Mouse (Mus musculus) myocyte (in vitro differentiated cells): ENCODE measurements around the gene Smarcc1. TPM values are rescaled to one million over a fixed set of nuclear protein-coding genes. Genes with fewer than 3 reads are reported as not detected.
A peak's percentile ranks its signal among the peaks of the same experiment; 100 is the strongest.
"Not testable (repeated sequence)": the region's sequence is repeated elsewhere in the genome, so short reads cannot be mapped to it uniquely, and the experiment has no call there.

Experiments
- H3K27me3 ChIP-seq: one replicate; pipeline ENCODE4 v1.6.1; 2011; ENCODE audit not compliant: control insufficient read depth, insufficient read depth, insufficient read length
- H3K36me3 ChIP-seq: one replicate; pipeline ENCODE4 v1.6.1; 2011; ENCODE audit not compliant: control insufficient read depth, insufficient read depth
- H3K4me2 ChIP-seq: one replicate; pipeline ENCODE4 v1.6.1; 2011; ENCODE audit warnings: low read depth, control low read depth
- H3K4me3 ChIP-seq: one replicate; pipeline ENCODE4 v1.5.1; 2011; ENCODE audit warnings: mild to moderate bottlenecking, control low read depth, moderate library complexity
- H3K79me2 ChIP-seq: one replicate; pipeline ENCODE4 v1.6.1; 2011; ENCODE audit not compliant: control insufficient read depth, insufficient read depth
- H3ac ChIP-seq: one replicate; pipeline ENCODE4 v1.6.1; 2011; ENCODE audit not compliant: control insufficient read depth, insufficient read length
- CEBPB ChIP-seq: IDR thresholded peaks from 2 replicates; pipeline ENCODE4 v1.6.1; 2011; ENCODE audit warnings: mild to moderate bottlenecking, moderate library complexity; ENCODE audit not compliant: poor library complexity, insufficient read depth, severe bottlenecking
- E2F4 ChIP-seq: IDR thresholded peaks from one replicate; pipeline ENCODE4 v1.6.1; 2011; ENCODE audit warnings: mild to moderate bottlenecking, control low read depth, moderate library complexity; ENCODE audit not compliant: insufficient read depth
- MAX ChIP-seq: IDR thresholded peaks from one replicate; pipeline ENCODE4 v1.6.1; 2011; ENCODE audit warnings: low read depth, mild to moderate bottlenecking, control low read depth
- MYOD1 ChIP-seq, 3 experiments: IDR thresholded peaks; one replicate each; pipeline ENCODE4 v1.6.1; 2011; ENCODE audit warnings: control low read depth in 2 of 3, low read depth in 2 of 3, mild to moderate bottlenecking in 2 of 3, moderate library complexity in 1 of 3; ENCODE audit not compliant: insufficient read length in 2 of 3, control insufficient read depth in 1 of 3
- MYOG ChIP-seq, 3 experiments: IDR thresholded peaks; one replicate each; pipeline ENCODE4 v1.6.1; 2011; ENCODE audit warnings: control low read depth in 2 of 3, low read depth in 2 of 3, mild to moderate bottlenecking in 2 of 3; ENCODE audit not compliant: insufficient read length in 2 of 3, control insufficient read depth in 1 of 3, insufficient read depth in 1 of 3
- POLR2A ChIP-seq: IDR thresholded peaks from one replicate; pipeline ENCODE4 v1.6.1; 2011; ENCODE audit warnings: low read depth, mild to moderate bottlenecking, control low read depth, moderate library complexity; ENCODE audit not compliant: insufficient read length
- POLR2AphosphoS2 ChIP-seq: IDR thresholded peaks from one replicate; pipeline ENCODE4 v1.6.1; 2011; ENCODE audit warnings: low read depth, control low read depth; ENCODE audit not compliant: insufficient read length
- REST ChIP-seq: IDR thresholded peaks from one replicate; pipeline ENCODE4 v1.6.1; 2011; ENCODE audit warnings: mild to moderate bottlenecking, control low read depth, moderate library complexity; ENCODE audit not compliant: insufficient read depth, insufficient read length
- SRF ChIP-seq: IDR thresholded peaks from one replicate; pipeline ENCODE4 v1.6.1; 2011; ENCODE audit warnings: low read depth; ENCODE audit not compliant: control insufficient read depth, insufficient read length
- TCF12 ChIP-seq: IDR thresholded peaks from one replicate; pipeline ENCODE4 v1.6.1; 2011; ENCODE audit warnings: mild to moderate bottlenecking, control low read depth; ENCODE audit not compliant: poor library complexity, insufficient read depth, severe bottlenecking
- TCF3 ChIP-seq: IDR thresholded peaks from one replicate; pipeline ENCODE4 v1.6.1; 2011; ENCODE audit warnings: low read depth, control low read depth; ENCODE audit not compliant: insufficient read length
- USF1 ChIP-seq: IDR thresholded peaks from one replicate; pipeline ENCODE4 v1.6.1; 2011; ENCODE audit warnings: low read depth, mild to moderate bottlenecking, control low read depth, moderate library complexity
- polyA plus RNA-seq: library from polyadenylated mRNA; unstranded; fragments of >200 nt; fragmentation: generic; extraction: Trizol; gene quantifications from one replicate; pipeline ENCODE4 v1.2.1, GENCODE M21; 2012; ENCODE audit warnings: missing spikeins

The Smarcc1 gene
- polyA plus RNA-seq, 1 experiment = 29.5 TPM

DNA sequence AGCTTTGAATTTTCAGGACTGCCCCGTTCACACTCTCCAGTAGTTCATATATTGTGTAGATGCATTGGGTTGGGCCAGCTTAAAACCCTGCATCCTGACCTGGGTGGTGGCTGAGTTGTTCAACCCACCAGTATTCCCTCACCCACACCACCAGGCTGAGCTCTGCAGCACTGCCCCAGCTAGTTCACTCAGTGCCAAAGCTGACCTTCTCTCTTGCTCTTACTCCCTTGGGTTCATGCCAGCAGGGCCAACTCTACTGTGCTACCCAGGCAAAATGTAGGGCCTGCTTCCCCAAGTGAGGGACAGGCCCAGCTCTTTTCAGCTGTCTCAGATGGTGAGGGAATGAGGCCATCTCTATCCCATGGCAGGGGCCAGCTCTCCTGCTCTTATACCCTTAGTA, 41.5 kb downstream of the Smarcc1 start:
- H3K4me3 ChIP-seq = no peak overlapping the region
- H3K27me3 ChIP-seq = no peaks in the 10 kb centered on the region
- H3K79me2 ChIP-seq = peaks cover 31% of the 10 kb centered on the region
- H3ac ChIP-seq = no peak overlapping the region
- H3K4me2 ChIP-seq = no peak overlapping the region
- no peak for TF ChIP-seq MAX
- TF ChIP-seq TCF3 = no peak
- TF ChIP-seq SRF = no peak
- no peak for TF ChIP-seq MYOG (IDR thresholded peaks at IDR 0.05; ENCODE audit: control insufficient read depth in 1 of 3, insufficient read depth in 1 of 3, insufficient read length in 2 of 3, low read depth in 2 of 3)
- no peak for TF ChIP-seq POLR2A
- peaks cover 28% of the 10 kb centered on the region for H3K36me3 ChIP-seq

DNA sequence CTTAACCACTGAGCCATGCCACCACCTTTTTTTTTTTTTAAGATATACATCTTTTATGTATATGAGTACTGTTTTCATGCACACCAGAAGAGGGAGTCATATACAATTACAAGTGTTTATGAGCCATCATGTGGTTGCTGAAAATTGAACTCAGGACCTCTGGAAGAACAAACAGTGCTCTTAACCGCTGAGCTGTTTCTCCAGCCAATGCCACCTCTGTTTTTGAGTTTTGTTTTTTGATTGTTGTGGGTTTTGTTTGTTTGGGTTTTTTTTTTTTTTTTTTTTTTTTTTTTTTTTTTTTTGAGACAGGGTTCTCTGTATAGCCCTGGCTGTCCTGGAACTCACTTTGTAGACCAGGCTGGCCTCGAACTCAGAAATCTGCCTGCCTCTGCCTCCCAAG, 43.0 kb downstream of the Smarcc1 start:
- Histone ChIP-seq H3K36me3 (peaks cover 20% of the 10 kb centered on the region), H3K79me2 (peaks cover 31% of the 10 kb centered on the region)
- not testable (repeated sequence) for H3ac ChIP-seq, H3K4me3 ChIP-seq, H3K27me3 ChIP-seq, H3K4me2 ChIP-seq

DNA sequence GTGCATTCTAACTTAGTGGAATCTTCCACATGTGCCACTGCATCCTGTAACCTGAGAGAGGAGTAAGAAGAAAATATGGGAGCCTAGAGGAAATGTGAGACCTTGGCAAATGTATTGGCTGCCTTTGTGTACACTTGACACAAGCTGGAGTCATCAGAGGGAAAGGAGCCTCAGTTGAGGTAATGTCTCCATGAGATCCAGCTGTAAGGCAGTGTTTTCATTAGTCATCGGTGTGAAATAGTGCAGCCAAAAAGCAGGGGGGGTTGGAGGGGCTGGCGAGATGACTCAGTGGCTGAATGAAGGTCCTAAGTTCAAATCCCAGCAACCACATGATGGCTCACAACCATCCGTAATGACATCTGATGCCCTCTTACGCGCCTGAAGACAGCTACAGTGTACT, 44.9 kb downstream of the Smarcc1 start:
- H3K4me3 ChIP-seq = no peak overlapping the region
- TF ChIP-seq SRF (no peak), REST (no peak), MYOD1 (IDR thresholded peaks at IDR 0.05; ENCODE audit: control insufficient read depth in 1 of 3, insufficient read length in 2 of 3, low read depth in 2 of 3) (no peak), TCF12 (no peak), MYOG (IDR thresholded peaks at IDR 0.05; ENCODE audit: control insufficient read depth in 1 of 3, insufficient read depth in 1 of 3, insufficient read length in 2 of 3, low read depth in 2 of 3) (no peak), USF1 (no peak), E2F4 (no peak), POLR2A (no peak), CEBPB (no peak)
- no peak overlapping the region for H3ac ChIP-seq
- H3K79me2 ChIP-seq = peaks cover 27% of the 10 kb centered on the region
- H3K36me3 ChIP-seq = peaks cover 14% of the 10 kb centered on the region
- peak overlapping the region; percentile 28 for H3K4me2 ChIP-seq
- H3K27me3 ChIP-seq = no peaks in the 10 kb centered on the region

DNA sequence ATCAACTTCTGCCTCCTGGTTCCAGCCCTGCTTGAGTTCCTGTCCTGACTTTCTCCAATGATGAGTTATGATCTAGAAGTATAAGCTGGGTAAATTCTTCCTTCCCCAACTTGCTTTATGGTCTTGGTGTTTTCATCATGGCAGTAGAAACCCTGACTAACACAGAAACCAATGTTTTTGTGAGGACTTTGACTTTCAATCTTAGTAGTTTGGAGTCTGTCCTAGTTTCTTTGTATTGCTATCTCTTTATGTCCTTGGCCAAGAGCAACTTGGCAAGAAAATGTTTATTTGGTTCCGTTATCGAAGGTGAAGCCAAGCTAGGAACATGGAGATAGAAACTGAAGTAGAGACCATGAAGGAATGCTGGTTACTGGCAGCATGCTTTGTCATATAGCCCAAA, 45.6 kb downstream of the Smarcc1 start:
- peak overlapping the region; percentile 28 for H3K4me2 ChIP-seq
- TF ChIP-seq USF1 = no peak
- TF ChIP-seq POLR2AphosphoS2 = no peak
- no peak for TF ChIP-seq CEBPB
- TF ChIP-seq REST = no peak
- TF ChIP-seq MAX = no peak
- no peak for TF ChIP-seq POLR2A
- no peak for TF ChIP-seq MYOG (IDR thresholded peaks at IDR 0.05; ENCODE audit: control insufficient read depth in 1 of 3, insufficient read depth in 1 of 3, insufficient read length in 2 of 3, low read depth in 2 of 3)
- no peak for TF ChIP-seq E2F4
- no peak for TF ChIP-seq TCF3
- TF ChIP-seq MYOD1 (IDR thresholded peaks at IDR 0.05; ENCODE audit: control insufficient read depth in 1 of 3, insufficient read length in 2 of 3, low read depth in 2 of 3) = no peak
- TF ChIP-seq SRF = no peak
- no peak for TF ChIP-seq TCF12
- no peak overlapping the region for H3K4me3 ChIP-seq
- no peak overlapping the region for H3ac ChIP-seq
- peaks cover 27% of the 10 kb centered on the region for H3K79me2 ChIP-seq
- peaks cover 14% of the 10 kb centered on the region for H3K36me3 ChIP-seq
- no peaks in the 10 kb centered on the region for H3K27me3 ChIP-seq

DNA sequence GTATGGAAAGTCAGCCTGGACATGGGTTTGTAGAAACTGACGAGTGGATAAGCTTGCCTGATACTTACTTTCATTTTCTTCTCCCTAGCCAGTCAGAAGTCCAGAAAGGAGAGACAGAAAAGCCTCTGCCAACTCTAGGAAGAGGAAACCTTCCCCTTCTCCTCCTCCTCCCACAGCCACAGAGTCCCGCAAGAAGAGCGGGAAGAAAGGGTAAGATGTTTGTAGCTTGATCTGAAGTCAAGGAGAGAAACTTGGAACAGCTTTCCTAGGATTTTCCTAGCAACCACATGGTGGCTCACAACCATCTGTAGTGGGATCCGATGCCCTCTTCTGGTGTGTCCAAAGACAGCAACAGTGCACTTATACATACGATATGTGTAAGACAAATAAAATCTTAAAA, 53.4 kb downstream of the Smarcc1 start:
- no peak overlapping the region for H3K4me3 ChIP-seq
- TF ChIP-seq CEBPB (no peak), REST (no peak), POLR2AphosphoS2 (no peak), POLR2A (no peak), MYOG (IDR thresholded peaks at IDR 0.05; ENCODE audit: control insufficient read depth in 1 of 3, insufficient read depth in 1 of 3, insufficient read length in 2 of 3, low read depth in 2 of 3) (no peak), TCF3 (no peak), MYOD1 (IDR thresholded peaks at IDR 0.05; ENCODE audit: control insufficient read depth in 1 of 3, insufficient read length in 2 of 3, low read depth in 2 of 3) (no peak), E2F4 (no peak), USF1 (no peak)
- no peaks in the 10 kb centered on the region for H3K79me2 ChIP-seq
- peaks cover 36% of the 10 kb centered on the region for H3K36me3 ChIP-seq
- peak overlapping the region; percentile 51 for H3K4me2 ChIP-seq
- no peak overlapping the region for H3ac ChIP-seq
- H3K27me3 ChIP-seq = no peaks in the 10 kb centered on the region

DNA sequence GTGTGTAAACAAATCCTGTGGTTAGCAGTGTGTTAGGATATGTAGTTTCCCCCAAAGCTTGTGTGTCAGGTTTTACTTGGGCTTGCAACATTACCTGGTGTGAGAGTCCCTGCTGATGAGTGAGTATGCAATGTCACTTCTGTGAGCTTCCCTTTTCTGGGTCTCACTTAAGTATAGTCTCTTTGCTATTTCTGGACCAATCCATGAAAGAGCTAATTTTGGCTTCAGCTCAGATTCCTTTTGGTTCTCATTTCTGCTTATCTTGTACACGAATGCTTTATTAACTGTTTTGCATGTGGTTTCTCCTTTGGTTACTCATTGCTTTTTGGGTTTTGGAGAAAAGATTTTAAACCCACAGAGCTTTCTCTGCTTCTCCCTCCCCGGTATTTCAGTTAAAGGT, 82.4 kb downstream of the Smarcc1 start:
- peaks cover 48% of the 10 kb centered on the region for H3K36me3 ChIP-seq
- H3K4me2 ChIP-seq = no peak overlapping the region
- H3K27me3 ChIP-seq = no peaks in the 10 kb centered on the region
- H3K4me3 ChIP-seq = no peak overlapping the region
- no peaks in the 10 kb centered on the region for H3K79me2 ChIP-seq
- no peak overlapping the region for H3ac ChIP-seq
- TF ChIP-seq CEBPB (no peak), SRF (no peak), MYOD1 (IDR thresholded peaks at IDR 0.05; ENCODE audit: control insufficient read depth in 1 of 3, insufficient read length in 2 of 3, low read depth in 2 of 3) (no peak), REST (no peak), MYOG (IDR thresholded peaks at IDR 0.05; ENCODE audit: control insufficient read depth in 1 of 3, insufficient read depth in 1 of 3, insufficient read length in 2 of 3, low read depth in 2 of 3) (no peak), MAX (no peak), TCF12 (no peak), USF1 (no peak), TCF3 (no peak), POLR2A (no peak), POLR2AphosphoS2 (no peak)
